Mouse (Mus musculus): ENCODE results near the gene Nr1d1. TPM values are rescaled to one million over a fixed set of nuclear protein-coding genes. Genes with fewer than 3 reads are reported as not detected.

Nr1d1 gene
- total and polyA plus RNA-seq, 3 experiments: 2.0 to 5.6 TPM; not detected in 1

- Histone ChIP-seq H3K4me1 (ENCODE audit: control insufficient read depth in 1 of 2, insufficient read depth in 2 of 2, low read length in 2 of 2) (peaks cover 29 to 49% of the 10 kb centered on the region in 2 experiments), H3K9me3 (replicated peaks; ENCODE audit: insufficient read depth, low read length) (no peaks in the 10 kb centered on the region), H3K9ac (ENCODE audit: control insufficient read depth, low read depth, low read length, poor library complexity, severe bottlenecking) (no peak overlapping the region), H3K27me3 (ENCODE audit: control insufficient read depth in 1 of 2, insufficient read depth in 2 of 2, low read length in 2 of 2) (no peaks in the 10 kb centered on the region), H3K79me2 (ENCODE audit: control insufficient read depth, insufficient read depth, low read length, poor library complexity) (no peaks in the 10 kb centered on the region; the same call in 1 of the 2 replicates), H3K36me3 (ENCODE audit: control insufficient read depth in 1 of 2, insufficient read depth in 2 of 2, low read length in 2 of 2) (peaks cover 0 to 45% of the 10 kb centered on the region in 2 experiments; a peak in 2 of 4 replicates), H3K4me3 (ENCODE audit: control insufficient read depth in 1 of 2, insufficient read depth in 1 of 2, low read depth in 2 of 2, low read length in 2 of 2) (no peak overlapping the region), H3K27ac (ENCODE audit: control insufficient read depth, low read depth, low read length) (no peak overlapping the region)
- peak; percentile 48 for DNase-seq (ENCODE audit: low read depth, low spot score)
- TF ChIP-seq ETS1 (IDR thresholded peaks at IDR 0.05; ENCODE audit: low read depth, low read length) (no peak), MAZ (IDR thresholded peaks at IDR 0.05; ENCODE audit: low read depth, low read length) (peak; percentile 14; the same call in 1 of the 2 replicates), GATA1 (IDR thresholded peaks at IDR 0.05; ENCODE audit: low read depth, low read length) (no peak), HCFC1 (IDR thresholded peaks at IDR 0.05; ENCODE audit: low read depth, low read length) (0 out of 2 replicates have a peak, but pooled peaks have one; percentile 22), ZMIZ1 (IDR thresholded peaks at IDR 0.05; ENCODE audit: low read depth, low read length) (no peak), USF2 (IDR thresholded peaks at IDR 0.05; ENCODE audit: borderline replicate concordance in 1 of 2, insufficient read depth in 1 of 2, low read depth in 1 of 2, low read length in 2 of 2) (no peak), POLR2AphosphoS2 (IDR thresholded peaks at IDR 0.05; ENCODE audit: low read length) (no peak), ZC3H11A (IDR thresholded peaks at IDR 0.05; ENCODE audit: low read depth, low read length) (no peak)
Observed at GRCm38 (mm10) chr11:98765421-98766309, 9.5 kb downstream of the Nr1d1 start.

- peaks cover 0 to 45% of the 10 kb centered on the region in 2 experiments; a peak in 2 of 4 replicates for H3K36me3 ChIP-seq (ENCODE audit: control insufficient read depth in 1 of 2, insufficient read depth in 2 of 2, low read length in 2 of 2)
- no peak for TF ChIP-seq USF2 (IDR thresholded peaks at IDR 0.05; ENCODE audit: borderline replicate concordance in 1 of 2, insufficient read depth in 1 of 2, low read depth in 1 of 2, low read length in 2 of 2)
- no peak for TF ChIP-seq USF1 (IDR thresholded peaks at IDR 0.05; ENCODE audit: low read depth, low read length)
- no peak for TF ChIP-seq SMC3 (IDR thresholded peaks at IDR 0.05; ENCODE audit: low read depth, low read length)
- no peak for TF ChIP-seq TAL1 (IDR thresholded peaks at IDR 0.05; ENCODE audit: low read length)
- TF ChIP-seq CTCF (IDR thresholded peaks at IDR 0.05 in 2 of 3, conservative IDR thresholded peaks at IDR 0.05 in 1 of 3; ENCODE audit: control insufficient read depth in 1 of 3, insufficient read depth in 1 of 3, low read depth in 2 of 3, low read length in 3 of 3, poor library complexity in 1 of 3, severe bottlenecking in 1 of 3): no peak
- no peak for TF ChIP-seq EP300 (IDR thresholded peaks at IDR 0.05; ENCODE audit: low read depth in 1 of 2, low read length in 2 of 2)
- TF ChIP-seq UBTF (IDR thresholded peaks at IDR 0.05; ENCODE audit: borderline replicate concordance, insufficient read depth, low read depth, low read length): no peak
- no peak for TF ChIP-seq MXI1 (IDR thresholded peaks at IDR 0.05; ENCODE audit: low read depth, low read length)
- TF ChIP-seq MAX (IDR thresholded peaks at IDR 0.05; ENCODE audit: low read length): no peak
- TF ChIP-seq ELF1 (IDR thresholded peaks at IDR 0.05; ENCODE audit: low read depth, low read length): no peak
- peaks cover 29 to 49% of the 10 kb centered on the region in 2 experiments for H3K4me1 ChIP-seq (ENCODE audit: control insufficient read depth in 1 of 2, insufficient read depth in 2 of 2, low read length in 2 of 2)
- H3K79me2 ChIP-seq (ENCODE audit: control insufficient read depth, insufficient read depth, low read length, poor library complexity): no peaks in the 10 kb centered on the region; the same call in 1 of the 2 replicates
- no peaks in the 10 kb centered on the region for H3K9me3 ChIP-seq (replicated peaks; ENCODE audit: insufficient read depth, low read length)
- H3K9ac ChIP-seq (ENCODE audit: control insufficient read depth, low read depth, low read length, poor library complexity, severe bottlenecking): no peak overlapping the region
- DNase-seq (ENCODE audit: low read depth, low spot score): no peak
- no peaks in the 10 kb centered on the region for H3K27me3 ChIP-seq (ENCODE audit: control insufficient read depth in 1 of 2, insufficient read depth in 2 of 2, low read length in 2 of 2)
- no peak overlapping the region for H3K27ac ChIP-seq (ENCODE audit: control insufficient read depth, low read depth, low read length)
- no peak overlapping the region for H3K4me3 ChIP-seq (ENCODE audit: control insufficient read depth in 1 of 2, insufficient read depth in 1 of 2, low read depth in 2 of 2, low read length in 2 of 2)
Observed at GRCm38 (mm10) chr11:98764746-98765145, 10.4 kb downstream of the Nr1d1 start.

Measured in MEL (cell line).